Mouse (Mus musculus): ENCODE measurements around the gene Hmg20b.

The Hmg20b gene

DNA sequence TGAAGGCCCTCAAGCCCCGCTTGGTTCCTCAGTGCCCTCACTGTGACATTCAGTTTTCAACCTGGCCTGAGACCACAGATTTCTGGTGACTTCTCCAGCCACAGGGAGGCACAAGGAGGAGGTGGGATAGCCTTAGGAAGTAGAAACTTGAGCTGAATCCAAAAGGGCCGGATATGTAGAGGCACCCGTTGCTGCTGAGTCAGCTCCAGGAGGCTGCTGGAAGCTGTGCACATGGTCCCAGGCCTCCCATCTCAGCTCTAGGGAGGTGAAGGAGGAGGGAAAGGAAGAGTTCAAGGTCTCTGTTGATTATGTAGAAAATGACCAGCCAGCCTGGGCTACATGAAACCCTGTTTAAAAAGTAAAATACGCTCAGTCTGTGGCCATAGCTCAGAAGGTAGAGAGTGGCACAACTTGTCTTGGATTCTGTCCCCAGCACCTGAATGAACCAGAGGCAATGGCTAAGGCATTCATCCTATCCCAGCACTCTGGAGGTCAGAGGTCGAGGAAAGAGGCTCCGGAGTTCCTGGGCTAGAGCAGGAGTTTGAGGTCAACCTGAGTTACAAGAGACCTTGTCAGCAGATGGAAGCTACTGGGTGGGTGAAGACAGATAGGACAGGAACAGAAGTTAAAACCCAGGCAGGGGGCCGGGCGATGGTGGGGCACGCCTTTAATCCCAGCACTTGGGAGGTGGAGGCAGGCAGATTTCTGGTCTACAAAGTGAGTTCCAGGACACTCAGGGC, 4.6 kb upstream of the Hmg20b start:
- no peak for DNase-seq (ENCODE audit: low read depth in 2 of 2, low spot score in 2 of 2)

- DNase-seq (ENCODE audit: low read depth in 2 of 2, low spot score in 2 of 2): peak; percentile 37 to 58
These were observed 1.5 kb upstream of the Hmg20b start for GRCm38 (mm10) chr10:81351678-81352291.

- peak in 1 of 2 experiments; percentile 23 for DNase-seq (ENCODE audit: low read depth in 2 of 2, low spot score in 2 of 2)
These were observed 324 bp downstream of the Hmg20b start for GRCm38 (mm10) chr10:81349961-81350350.

- DNase-seq (ENCODE audit: low read depth in 2 of 2, low spot score in 2 of 2): no peak
These were observed 1.1 kb downstream of the Hmg20b start for GRCm38 (mm10) chr10:81349146-81349545.

- DNase-seq (ENCODE audit: low read depth in 2 of 2, low spot score in 2 of 2): no peak
These were observed 3.7 kb downstream of the Hmg20b start for GRCm38 (mm10) chr10:81346453-81347067.

DNA sequence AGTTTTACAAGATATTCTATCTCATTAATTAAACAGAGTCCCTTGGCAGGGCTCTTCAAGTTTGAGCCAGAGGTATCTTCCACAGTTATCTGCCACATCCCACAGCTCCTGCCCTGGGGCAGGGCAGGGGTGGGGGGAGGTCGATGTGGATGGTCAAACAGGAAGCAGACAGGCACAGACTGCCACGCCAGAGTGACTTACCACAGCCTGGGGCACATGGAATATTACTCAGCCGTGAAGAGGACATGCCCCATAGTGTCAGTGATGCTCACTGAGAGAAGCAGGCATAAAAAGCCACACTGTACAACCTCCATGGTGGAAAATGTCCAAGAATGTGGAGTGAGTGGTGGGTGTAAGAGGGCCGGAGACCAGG, 5.1 kb downstream of the Hmg20b start:
- DNase-seq (ENCODE audit: low read depth in 2 of 2, low spot score in 2 of 2): no peak

GRCm38 (mm10) chr10:81344421-81345161, 5.7 kb downstream of the Hmg20b start:
- DNase-seq (ENCODE audit: low read depth in 2 of 2, low spot score in 2 of 2): peak in 1 of 2 experiments; percentile 35

DNA sequence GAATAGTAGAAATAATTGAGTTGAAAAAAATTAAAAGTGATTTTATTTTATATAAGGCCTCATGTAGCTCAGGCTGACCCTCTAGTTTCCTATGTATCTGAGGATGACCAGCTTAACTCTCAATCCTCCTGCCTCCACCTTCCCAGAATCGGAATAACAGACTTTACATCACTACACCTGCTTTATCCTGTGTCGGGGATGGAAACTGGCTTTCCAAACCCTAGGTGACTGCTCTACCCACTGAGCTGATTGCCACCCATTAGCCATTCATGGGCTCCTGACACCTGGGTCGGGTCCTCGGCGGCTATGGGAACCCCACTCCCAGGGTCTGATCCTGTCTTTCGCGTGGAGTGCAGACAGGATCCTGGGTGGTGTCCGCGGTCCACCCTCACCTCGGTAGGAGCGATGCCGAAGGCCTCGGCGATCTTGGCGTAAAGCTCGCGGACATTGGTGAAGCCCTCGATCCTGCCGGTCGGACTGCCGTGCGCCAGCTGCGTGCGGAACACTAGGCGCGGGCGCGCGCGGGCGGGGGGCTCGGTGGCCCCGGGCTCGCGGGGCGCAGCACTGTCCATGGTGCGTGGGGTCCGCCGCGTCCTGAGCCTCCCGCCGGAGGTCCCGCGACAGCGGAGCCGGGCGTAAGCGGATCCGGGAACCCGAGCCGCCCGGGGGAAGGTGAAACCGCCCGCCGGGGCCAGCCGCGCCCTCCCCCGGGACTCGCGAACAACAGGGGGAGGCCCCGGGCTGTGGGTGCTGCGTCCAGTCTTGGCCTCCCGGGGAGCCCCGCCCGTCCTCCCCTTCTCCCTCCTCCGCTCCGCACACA, 7.4 kb downstream of the Hmg20b start, which contains the start of gene Gipc3:
Gipc3 (minus strand) TSS at position 581 of the 820 bp plus-strand sequence.
- no peak for DNase-seq (ENCODE audit: low read depth in 2 of 2, low spot score in 2 of 2)

GRCm38 (mm10) chr10:81341333-81341949, 8.8 kb downstream of the Hmg20b start:
- peak; percentile 70 to 79 for DNase-seq (ENCODE audit: low read depth in 2 of 2, low spot score in 2 of 2)

DNA sequence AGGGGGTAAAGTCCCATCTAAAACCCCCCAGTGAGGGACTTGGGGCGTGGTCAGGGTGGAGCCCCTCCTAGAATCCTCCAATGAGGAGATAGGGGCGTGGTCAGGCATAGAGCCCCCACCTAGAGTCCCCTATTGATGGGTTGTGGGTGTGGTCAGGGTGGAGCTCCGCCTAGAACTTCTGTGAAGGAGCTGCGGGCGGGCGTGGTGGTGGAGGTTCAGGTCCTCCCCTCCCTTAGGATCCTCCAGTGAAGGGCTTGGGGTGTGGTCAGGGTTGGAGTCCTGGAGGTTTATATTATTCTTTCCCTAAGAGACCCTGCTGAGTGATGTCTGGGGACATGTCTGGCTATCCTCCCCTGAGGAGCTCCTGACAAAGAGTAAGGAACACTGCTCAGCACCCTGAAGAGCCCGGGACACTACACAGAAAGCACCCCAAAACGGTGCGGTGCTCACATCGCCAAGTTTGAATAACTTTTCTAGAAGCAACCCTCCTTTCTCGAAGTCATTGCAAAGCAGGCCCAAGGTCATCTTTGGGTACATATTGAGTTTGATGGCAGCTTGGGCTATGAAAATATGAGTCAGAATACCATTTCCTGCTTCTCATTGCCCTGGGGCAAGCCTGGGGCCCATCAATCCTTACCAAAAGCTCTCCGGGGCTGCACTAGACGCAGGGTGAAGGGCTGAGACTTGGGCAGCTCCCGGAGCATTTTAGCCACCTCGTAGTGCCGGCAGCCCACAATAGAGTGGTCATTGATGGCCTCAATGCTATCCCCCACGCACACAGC, 9.5 kb downstream of the Hmg20b start:
- DNase-seq (ENCODE audit: low read depth in 2 of 2, low spot score in 2 of 2): no peak

GRCm38 (mm10) chr10:81336558-81336957, 13.7 kb downstream of the Hmg20b start:
- DNase-seq (ENCODE audit: low read depth in 2 of 2, low spot score in 2 of 2): no peak

- DNase-seq (ENCODE audit: low read depth in 2 of 2, low spot score in 2 of 2): no peak
These were observed 14.6 kb downstream of the Hmg20b start for GRCm38 (mm10) chr10:81335393-81336340.

DNA sequence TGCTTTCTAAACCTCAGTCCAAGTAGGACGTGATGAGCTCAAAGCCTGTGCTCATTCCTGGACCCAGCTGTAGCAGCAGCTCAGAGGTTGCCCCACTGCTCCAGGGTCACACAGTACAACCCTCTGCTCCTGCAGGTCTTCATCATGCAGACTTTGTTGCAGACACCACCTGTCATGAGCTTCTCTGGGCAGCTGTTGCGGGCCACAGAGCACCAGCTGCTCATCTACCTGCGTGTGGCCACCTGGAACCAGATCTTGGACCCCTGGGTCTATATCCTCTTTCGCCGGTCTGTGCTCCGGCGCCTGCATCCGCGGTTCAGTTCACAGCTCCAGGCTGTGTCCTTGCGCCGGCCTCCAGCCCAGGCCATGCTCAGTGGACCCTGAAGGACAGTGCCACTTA, 16.0 kb downstream of the Hmg20b start:
- no peak for DNase-seq (ENCODE audit: low read depth in 2 of 2, low spot score in 2 of 2)

- DNase-seq (ENCODE audit: low read depth in 2 of 2, low spot score in 2 of 2): no peak
These were observed 18.0 kb downstream of the Hmg20b start for GRCm38 (mm10) chr10:81332277-81332676.

DNA sequence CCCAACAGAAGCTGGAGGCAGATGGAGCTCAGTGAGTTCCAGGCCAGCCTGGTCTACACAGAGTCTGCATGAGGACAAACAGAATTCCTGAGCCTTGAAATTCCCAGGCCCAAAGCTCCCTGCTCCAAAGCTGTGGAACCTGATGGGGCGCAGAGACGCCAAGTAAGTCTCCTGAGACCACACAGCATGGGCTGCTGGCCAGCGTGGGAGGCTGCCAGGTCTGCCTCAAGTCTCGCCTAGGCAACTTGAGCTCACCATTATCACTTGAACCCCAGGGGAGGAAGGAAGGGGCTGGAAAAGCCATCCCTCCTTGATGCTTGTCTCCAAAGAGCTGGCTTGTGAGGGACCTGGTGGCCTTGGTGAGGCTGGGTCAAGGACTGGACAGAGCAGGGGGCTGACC, 20.3 kb downstream of the Hmg20b start:
- DNase-seq (ENCODE audit: low read depth in 2 of 2, low spot score in 2 of 2): no peak

GRCm38 (mm10) chr10:81329194-81329975, 20.9 kb downstream of the Hmg20b start:
- DNase-seq (ENCODE audit: low read depth in 2 of 2, low spot score in 2 of 2): peak; percentile 57 to 69

- peak; percentile 46 to 70 for DNase-seq (ENCODE audit: low read depth in 2 of 2, low spot score in 2 of 2)
These were observed 21.9 kb downstream of the Hmg20b start, which contains the start of gene Tbxa2r for GRCm38 (mm10) chr10:81328386-81328785. TSS of gene Tbxa2r (plus strand) at chr10:81328731.

All from CD8-positive naive resting alpha-beta T cell, adult 2 months (primary cell).